Comparison of ENCODE assay signal across 13 mouse cellular contexts in genomic region chr5:43328579-43328978, GRCm38 (mm10).
A peak's percentile ranks its signal among the peaks of the same experiment; 100 is the strongest.
DNase-seq lines count a peak whose midpoint lies in the region; ATAC-seq and TF ChIP-seq lines count a peak whose summit lies in the region.
"Had no signal": no experiment of that assay in that cellular context is flagged by ENCODE, and none has a peak within 500 bp of the region (broad histone marks: within the 10 kb centered on the region; RNA-seq: fewer than 3 reads in every experiment).

No protein-coding gene starts in this region.

- no peak for TF ChIP-seq CTCF in liver, adult 2 months (IDR thresholded peaks at IDR 0.05; ENCODE audit: low read depth, low read length)

- peak; percentile 50; the same call in 1 of the 2 replicates for ATAC-seq in forebrain, embryonic 16.5 days
- no peak for ATAC-seq in forebrain, embryonic 12.5 days (ENCODE audit: low FRiP score)
- no peak for ATAC-seq in liver, embryonic 11.5 days (replicated peaks; ENCODE audit: low FRiP score)

- H3K4me1 ChIP-seq in forebrain, embryonic 16.5 days (replicated peaks; ENCODE audit: control insufficient read depth, insufficient read depth, low read length) = no peaks in the 10 kb centered on the region
- H3K4me1 ChIP-seq in forebrain, embryonic 12.5 days = no peaks in the 10 kb centered on the region; the same call in 1 of the 2 replicates
- no peaks in the 10 kb centered on the region for H3K4me1 ChIP-seq in liver, adult 2 months (ENCODE audit: control insufficient read depth, insufficient read depth, low read length)
- H3K4me1 ChIP-seq in liver, embryonic 11.5 days (replicated peaks; ENCODE audit: control insufficient read depth, insufficient read depth, low read length) = no peaks in the 10 kb centered on the region
- H3K4me1 ChIP-seq: neural tube, embryonic 13.5 days; stomach, embryonic 15.5 days had no signal

- TF ChIP-seq POLR2A in liver, adult 2 months (IDR thresholded peaks at IDR 0.05; ENCODE audit: extremely low read depth, insufficient read depth, low read length) = no peak

- H3K9me3 ChIP-seq in forebrain, embryonic 16.5 days (ENCODE audit: control insufficient read depth, low read length) = no peaks in the 10 kb centered on the region
- H3K9me3 ChIP-seq in forebrain, embryonic 12.5 days = no peaks in the 10 kb centered on the region
- H3K9me3 ChIP-seq in liver, embryonic 11.5 days (ENCODE audit: control insufficient read depth, low read length) = no peaks in the 10 kb centered on the region
- H3K9me3 ChIP-seq: neural tube, embryonic 13.5 days; stomach, embryonic 15.5 days had no signal

- 32% methylated on average over 4 of the region's 4 CpGs for WGBS in forebrain, embryonic 16.5 days
- WGBS in forebrain, embryonic 12.5 days = 54% methylated on average over 4 of the region's 4 CpGs
- 19% methylated on average over 4 of the region's 4 CpGs for WGBS in liver, adult 2 months
- WGBS in liver, embryonic 11.5 days = 40% methylated on average over 4 of the region's 4 CpGs

- no peaks in the 10 kb centered on the region for H3K36me3 ChIP-seq in forebrain, embryonic 16.5 days (ENCODE audit: control insufficient read depth, insufficient read depth)
- no peaks in the 10 kb centered on the region for H3K36me3 ChIP-seq in forebrain, embryonic 12.5 days (replicated peaks)
- H3K36me3 ChIP-seq in liver, adult 2 months (ENCODE audit: control insufficient read depth, insufficient read depth, low read length) = no peaks in the 10 kb centered on the region
- H3K36me3 ChIP-seq in liver, embryonic 11.5 days (ENCODE audit: control insufficient read depth, insufficient read depth, low read length) = no peaks in the 10 kb centered on the region
- H3K36me3 ChIP-seq: neural tube, embryonic 13.5 days; stomach, embryonic 15.5 days had no signal

- H3K4me2 ChIP-seq in forebrain, embryonic 16.5 days (ENCODE audit: low read length) = no peak overlapping the region
- H3K4me2 ChIP-seq in forebrain, embryonic 12.5 days = no peak overlapping the region
- H3K4me2 ChIP-seq in liver, embryonic 11.5 days = no peak overlapping the region
- H3K4me2 ChIP-seq: neural tube, embryonic 13.5 days; stomach, embryonic 15.5 days had no signal

- no peak overlapping the region for H3K9ac ChIP-seq in forebrain, embryonic 16.5 days (replicated peaks; ENCODE audit: low read depth, low read length)
- H3K9ac ChIP-seq in forebrain, embryonic 12.5 days = no peak overlapping the region
- H3K9ac ChIP-seq in liver, adult 2 months (ENCODE audit: low read depth, low read length) = no peak overlapping the region
- no peak overlapping the region for H3K9ac ChIP-seq in liver, embryonic 11.5 days (ENCODE audit: low read depth, low read length)
- H3K9ac ChIP-seq: neural tube, embryonic 13.5 days; stomach, embryonic 15.5 days had no signal

- peak; percentile 13 for DNase-seq in liver, adult 2 months (ENCODE audit: extremely low read depth, low read depth, low spot score)
- no peak for DNase-seq in liver, embryonic 11.5 days (ENCODE audit: low spot score)
- DNase-seq in fibroblast of lung, adult 2 months (ENCODE audit: low read depth) = peak; percentile 14
- DNase-seq in right cerebral cortex, adult 2 months (ENCODE audit: low spot score in 2 of 2) = peak; percentile 16 to 25
- no peak for DNase-seq in thymus, postnatal 4 days
- DNase-seq in heart, adult 9 months (ENCODE audit: low spot score in 2 of 2) = no peak

- no peaks in the 10 kb centered on the region for H3K79me2 ChIP-seq in liver, adult 2 months (ENCODE audit: control insufficient read depth, insufficient read depth, low read length)

- no peak overlapping the region for H3K27ac ChIP-seq in forebrain, embryonic 16.5 days (ENCODE audit: low read length)
- no peak overlapping the region for H3K27ac ChIP-seq in forebrain, embryonic 12.5 days
- no peak overlapping the region for H3K27ac ChIP-seq in liver, adult 2 months (replicated peaks; ENCODE audit: insufficient read depth, low read depth, low read length)
- no peak overlapping the region for H3K27ac ChIP-seq in liver, embryonic 11.5 days (ENCODE audit: low read depth, low read length)
- H3K27ac ChIP-seq: kidney, postnatal 0 days; macrophage; neural tube, embryonic 13.5 days; stomach, embryonic 15.5 days had no signal

- no peaks in the 10 kb centered on the region for H3K27me3 ChIP-seq in forebrain, embryonic 16.5 days (replicated peaks; ENCODE audit: control insufficient read depth, insufficient read depth, low read length)
- H3K27me3 ChIP-seq in forebrain, embryonic 12.5 days = no peaks in the 10 kb centered on the region
- no peaks in the 10 kb centered on the region for H3K27me3 ChIP-seq in liver, adult 2 months (ENCODE audit: control insufficient read depth, insufficient read depth, low read length)
- no peaks in the 10 kb centered on the region for H3K27me3 ChIP-seq in liver, embryonic 11.5 days (replicated peaks; ENCODE audit: control insufficient read depth, insufficient read depth, low read length)
- H3K27me3 ChIP-seq: CH12.LX; neural tube, embryonic 13.5 days; stomach, embryonic 15.5 days had no signal

- no peak overlapping the region for H3K4me3 ChIP-seq in forebrain, embryonic 16.5 days (replicated peaks; ENCODE audit: low read length)
- H3K4me3 ChIP-seq in forebrain, embryonic 12.5 days (replicated peaks) = no peak overlapping the region
- H3K4me3 ChIP-seq in liver, adult 2 months (ENCODE audit: insufficient read depth, low read depth, low read length) = no peak overlapping the region
- H3K4me3 ChIP-seq in liver, embryonic 11.5 days (ENCODE audit: low read depth, low read length) = no peak overlapping the region
- H3K4me3 ChIP-seq: neural tube, embryonic 13.5 days; stomach, embryonic 15.5 days had no signal

Comparison
In these comparisons a context has a peak if more than half of its experiments do, and no peak if none do; other contexts are left out.
1. DNase-seq: peak in liver, adult 2 months (single experiment), fibroblast of lung, adult 2 months (single experiment) and right cerebral cortex, adult 2 months (2 of 2); none in liver, embryonic 11.5 days (single experiment), thymus, postnatal 4 days (single experiment) and heart, adult 9 months (0 of 2).